In the genomic region with DNA sequence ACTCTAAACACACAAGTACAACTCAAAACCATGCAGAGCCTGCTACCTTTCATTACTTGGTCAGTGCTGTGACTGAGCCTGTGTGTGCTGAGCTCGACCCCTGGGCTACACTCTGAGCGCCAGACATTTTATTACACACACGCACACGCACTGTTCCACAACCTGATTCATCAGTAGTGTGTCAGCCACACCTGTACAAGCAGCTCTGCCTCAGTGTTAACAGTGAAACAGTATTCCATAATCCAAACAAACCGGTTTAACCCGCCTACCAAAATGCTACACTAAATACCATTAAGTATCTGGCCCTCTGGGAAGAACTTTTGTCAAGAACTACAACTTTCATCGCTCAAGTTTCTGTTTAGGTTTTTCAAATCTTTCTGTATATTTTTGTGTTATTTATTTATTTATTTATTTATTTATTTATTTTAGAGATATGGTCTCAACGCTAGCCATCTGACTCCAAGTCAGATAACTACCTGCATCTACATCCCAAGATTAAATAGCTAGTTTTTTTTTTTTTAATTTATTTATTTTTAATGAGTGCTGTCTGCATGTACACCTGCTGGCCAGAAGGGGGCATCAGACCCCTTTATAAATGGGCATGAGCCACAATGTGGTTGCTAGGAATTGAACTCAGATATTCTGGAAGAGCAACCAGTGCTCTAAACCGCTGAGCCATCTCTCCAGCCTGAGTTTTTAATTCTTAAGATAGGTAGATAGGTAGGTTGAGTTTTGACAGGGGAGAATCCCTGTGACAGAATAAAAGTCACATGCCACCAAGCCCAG, we compare ENCODE assay signal across 8 mouse cellular contexts. TPM values are rescaled to one million over a fixed set of nuclear protein-coding genes. Genes with fewer than 3 reads are reported as not detected.
DNase-seq lines count a peak whose midpoint lies in the region; ATAC-seq lines count a peak whose summit lies in the region.

No protein-coding gene starts in this region.

- peak; percentile 39; the same call in 1 of the 2 replicates for ATAC-seq in forebrain, embryonic 12.5 days (ENCODE audit: low FRiP score)
- ATAC-seq in forebrain, embryonic 11.5 days (replicated peaks; ENCODE audit: low FRiP score), result no peak

- WGBS in forebrain, embryonic 12.5 days, result 65% methylated on average over 9 of the region's 9 CpGs
- WGBS in forebrain, embryonic 11.5 days, result 67% methylated on average over 9 of the region's 9 CpGs

- no peak overlapping the region for H3K4me2 ChIP-seq in forebrain, embryonic 12.5 days
- no peak overlapping the region for H3K4me2 ChIP-seq in forebrain, embryonic 11.5 days (ENCODE audit: low read depth, low read length, severe bottlenecking)

- no peak overlapping the region for H3K27ac ChIP-seq in forebrain, embryonic 12.5 days
- H3K27ac ChIP-seq in forebrain, embryonic 11.5 days (ENCODE audit: low read depth, low read length), result no peak overlapping the region

- no peak overlapping the region for H3K9ac ChIP-seq in forebrain, embryonic 12.5 days
- H3K9ac ChIP-seq in forebrain, embryonic 11.5 days (ENCODE audit: low read length), result no peak overlapping the region

- H3K36me3 ChIP-seq in forebrain, embryonic 12.5 days (replicated peaks), result no peaks in the 10 kb centered on the region
- no peaks in the 10 kb centered on the region for H3K36me3 ChIP-seq in forebrain, embryonic 11.5 days (ENCODE audit: control insufficient read depth, insufficient read depth, low read length)

- H3K4me3 ChIP-seq in forebrain, embryonic 12.5 days (replicated peaks), result no peak overlapping the region
- no peak overlapping the region for H3K4me3 ChIP-seq in forebrain, embryonic 11.5 days (ENCODE audit: low read depth, low read length)

- H3K4me1 ChIP-seq in forebrain, embryonic 12.5 days, result no peaks in the 10 kb centered on the region
- no peaks in the 10 kb centered on the region for H3K4me1 ChIP-seq in forebrain, embryonic 11.5 days (replicated peaks; ENCODE audit: control insufficient read depth, insufficient read depth, low read length)

- no peaks in the 10 kb centered on the region for H3K27me3 ChIP-seq in forebrain, embryonic 12.5 days
- H3K27me3 ChIP-seq in forebrain, embryonic 11.5 days (ENCODE audit: control insufficient read depth, insufficient read depth, low read length), result no peaks in the 10 kb centered on the region

- H3K9me3 ChIP-seq in forebrain, embryonic 12.5 days, result no peaks in the 10 kb centered on the region
- no peaks in the 10 kb centered on the region for H3K9me3 ChIP-seq in forebrain, embryonic 11.5 days (ENCODE audit: control insufficient read depth, low read length)

- no peak for DNase-seq in forebrain, embryonic 11.5 days (ENCODE audit: low spot score)
- peak; percentile 22 for DNase-seq in right cerebral cortex, adult 18-20 months
- no peak for DNase-seq in right cerebral cortex, postnatal 36 days (ENCODE audit: low spot score in 2 of 2)
- DNase-seq in cerebellum, postnatal 14 days, result peak; percentile 63 to 65
- DNase-seq in kidney, postnatal 14 days, result peak; percentile 33
- DNase-seq in thymus, postnatal 0 days (ENCODE audit: low spot score), result peak; percentile 58
- no peak for DNase-seq in left cerebral cortex, adult 11 months (ENCODE audit: low spot score)

RNA-seq across cellular contexts. Expression of a gene that starts 11.1 kb away (rescaled TPM):
- 13.5 and 15.8 TPM in 2 replicates for polyA plus RNA-seq in forebrain, embryonic 12.5 days (2016; fragmentation: Nextera tagmentation; extraction: Ambion mirVana)
- polyA plus RNA-seq in forebrain, embryonic 11.5 days (2014; fragmentation: Nextera tagmentation; extraction: Ambion mirVana), result 14.1 and 16.1 TPM in 2 replicates
- polyA plus RNA-seq in thymus, postnatal 0 days (2015; fragmentation: Nextera tagmentation; extraction: Ambion mirVana), result 34.5 and 36.2 TPM in 2 replicates

RNA-seq across cellular contexts. Expression of a gene that starts 39.3 kb away (rescaled TPM):
- polyA plus RNA-seq in forebrain, embryonic 12.5 days (2016; fragmentation: Nextera tagmentation; extraction: Ambion mirVana), result 33.6 and 33.7 TPM in 2 replicates
- polyA plus RNA-seq in forebrain, embryonic 11.5 days (2014; fragmentation: Nextera tagmentation; extraction: Ambion mirVana), result 23.8 and 25.1 TPM in 2 replicates
- polyA plus RNA-seq in thymus, postnatal 0 days (2015; fragmentation: Nextera tagmentation; extraction: Ambion mirVana), result 38.5 and 39.6 TPM in 2 replicates

RNA-seq across cellular contexts. Expression of a gene that starts 39.4 kb away (rescaled TPM):
- polyA plus RNA-seq in forebrain, embryonic 12.5 days (2016; fragmentation: Nextera tagmentation; extraction: Ambion mirVana), result 26.9 and 29.0 TPM in 2 replicates
- polyA plus RNA-seq in forebrain, embryonic 11.5 days (2014; fragmentation: Nextera tagmentation; extraction: Ambion mirVana), result 23.5 and 23.6 TPM in 2 replicates
- 18.0 and 18.8 TPM in 2 replicates for polyA plus RNA-seq in thymus, postnatal 0 days (2015; fragmentation: Nextera tagmentation; extraction: Ambion mirVana)

Comparison
In these comparisons a context has a peak if more than half of its experiments do, and no peak if none do; other contexts are left out.
1. DNase-seq: peak in right cerebral cortex, adult 18-20 months (single experiment), cerebellum, postnatal 14 days (2 of 2), kidney, postnatal 14 days (single experiment) and thymus, postnatal 0 days (single experiment); none in forebrain, embryonic 11.5 days (single experiment), right cerebral cortex, postnatal 36 days (0 of 2) and left cerebral cortex, adult 11 months (single experiment).